Mouse (Mus musculus): Measurements from ENCODE around the gene Nrp1. TPM values are rescaled to one million over a fixed set of nuclear protein-coding genes. Genes with fewer than 3 reads are reported as not detected.

Nrp1 gene
- polyA plus RNA-seq, 1 experiment from 2014 or later = 140 TPM

GRCm38 (mm10) chr8:128356170-128356569 is 2.2 kb upstream of the Nrp1 start:
- no peak for ATAC-seq (replicated peaks; ENCODE audit: low FRiP score)
- no peak overlapping the region for H3K9ac ChIP-seq
- H3K27ac ChIP-seq = no peak overlapping the region

GRCm38 (mm10) chr8:128356796-128357539 is 1.4 kb upstream of the Nrp1 start:
- ATAC-seq (replicated peaks; ENCODE audit: low FRiP score) = peak; percentile 86

More at GRCm38 (mm10) chr8:128356170-128356569, 2.2 kb upstream of the Nrp1 start:
- Histone ChIP-seq H3K4me1 (peaks cover 26% of the 10 kb centered on the region), H3K4me3 (replicated peaks) (0 out of 2 replicates have a peak overlapping the region, but pooled peaks have one; percentile 95), H3K27me3 (no peaks in the 10 kb centered on the region), H3K4me2 (peak overlapping the region; percentile 92), H3K9me3 (replicated peaks) (no peaks in the 10 kb centered on the region), H3K36me3 (no peaks in the 10 kb centered on the region)
- 52% methylated on average over 5 of the region's 5 CpGs for WGBS

GRCm38 (mm10) chr8:128357540-128358405 is 631 bp upstream of the Nrp1 start:
- peak; percentile 33; the same call in 1 of the 2 replicates for ATAC-seq (replicated peaks; ENCODE audit: low FRiP score)
- WGBS = under 1% methylated on average over 29 of the region's 29 CpGs
- Histone ChIP-seq H3K4me2 (peak overlapping the region; percentile 92), H3K4me1 (peaks cover 39% of the 10 kb centered on the region), H3K9me3 (replicated peaks) (no peaks in the 10 kb centered on the region), H3K27me3 (no peaks in the 10 kb centered on the region), H3K9ac (peak overlapping the region; percentile 93), H3K36me3 (no peaks in the 10 kb centered on the region), H3K27ac (peak overlapping the region; percentile 98), H3K4me3 (replicated peaks) (peak overlapping the region; percentile 95)

More at GRCm38 (mm10) chr8:128356796-128357539, 1.4 kb upstream of the Nrp1 start:
- H3K27ac ChIP-seq = peak overlapping the region; percentile 98
- H3K4me1 ChIP-seq = peaks cover 31% of the 10 kb centered on the region
- H3K36me3 ChIP-seq = no peaks in the 10 kb centered on the region
- H3K9me3 ChIP-seq (replicated peaks) = no peaks in the 10 kb centered on the region
- peak overlapping the region; percentile 93 for H3K9ac ChIP-seq
- H3K4me3 ChIP-seq (replicated peaks) = peak overlapping the region; percentile 95
- H3K4me2 ChIP-seq = peak overlapping the region; percentile 92
- 3% methylated on average over 36 of the region's 49 CpGs for WGBS
- H3K27me3 ChIP-seq = no peaks in the 10 kb centered on the region

GRCm38 (mm10) chr8:128358756-128359520 is 534 bp downstream of the Nrp1 start:
- H3K27me3 ChIP-seq = no peaks in the 10 kb centered on the region
- H3K9me3 ChIP-seq (replicated peaks) = no peaks in the 10 kb centered on the region
- peak overlapping the region; percentile 92 for H3K4me2 ChIP-seq
- H3K4me1 ChIP-seq = peaks cover 50% of the 10 kb centered on the region
- ATAC-seq (replicated peaks; ENCODE audit: low FRiP score) = peak; percentile 37
- 0 out of 2 replicates have a peak, but pooled peaks cover 5% of the 10 kb centered on the region for H3K36me3 ChIP-seq
- H3K27ac ChIP-seq = peak overlapping the region; percentile 98
- H3K9ac ChIP-seq = peak overlapping the region; percentile 93
- WGBS = under 1% methylated on average over 40 of the region's 41 CpGs
- peak overlapping the region; percentile 95 for H3K4me3 ChIP-seq (replicated peaks)

- no peak for ATAC-seq (replicated peaks; ENCODE audit: low FRiP score)
- Histone ChIP-seq H3K27ac (peak overlapping the region; percentile 98), H3K4me3 (replicated peaks) (peak overlapping the region; percentile 95), H3K36me3 (peaks cover 8% of the 10 kb centered on the region; the same call in 1 of the 2 replicates), H3K4me1 (peaks cover 57% of the 10 kb centered on the region), H3K9me3 (replicated peaks) (no peaks in the 10 kb centered on the region), H3K27me3 (no peaks in the 10 kb centered on the region), H3K4me2 (peak overlapping the region; percentile 92), H3K9ac (peak overlapping the region; percentile 93)
- under 1% methylated on average over 40 of the region's 40 CpGs for WGBS
These were observed 1.3 kb downstream of the Nrp1 start for GRCm38 (mm10) chr8:128359521-128360318.

GRCm38 (mm10) chr8:128361343-128361870 is 3.0 kb downstream of the Nrp1 start:
- peak; percentile 9; the same call in 1 of the 2 replicates for ATAC-seq (replicated peaks; ENCODE audit: low FRiP score)
- Histone ChIP-seq H3K27me3 (no peaks in the 10 kb centered on the region), H3K9ac (peak overlapping the region; percentile 93), H3K4me1 (peaks cover 68% of the 10 kb centered on the region), H3K4me2 (peak overlapping the region; percentile 92), H3K36me3 (peaks cover 17% of the 10 kb centered on the region; the same call in 1 of the 2 replicates), H3K27ac (peak overlapping the region; percentile 98), H3K4me3 (replicated peaks) (peak overlapping the region; percentile 95), H3K9me3 (replicated peaks) (no peaks in the 10 kb centered on the region)
- WGBS = 12% methylated on average over 5 of the region's 5 CpGs

GRCm38 (mm10) chr8:128362940-128363595 is 4.7 kb downstream of the Nrp1 start:
- Histone ChIP-seq H3K27me3 (no peaks in the 10 kb centered on the region), H3K9ac (peak overlapping the region; percentile 31; the same call in 1 of the 2 replicates), H3K4me3 (replicated peaks) (peak overlapping the region; percentile 95), H3K36me3 (peaks cover 17% of the 10 kb centered on the region), H3K27ac (peak overlapping the region; percentile 69), H3K4me1 (peaks cover 67% of the 10 kb centered on the region), H3K4me2 (peak overlapping the region; percentile 92), H3K9me3 (replicated peaks) (no peaks in the 10 kb centered on the region)
- 6% methylated on average over 11 of the region's 11 CpGs for WGBS
- ATAC-seq (replicated peaks; ENCODE audit: low FRiP score) = no peak

GRCm38 (mm10) chr8:128370496-128370895 is 12.1 kb downstream of the Nrp1 start:
- H3K9ac ChIP-seq = no peak overlapping the region
- H3K27me3 ChIP-seq = no peaks in the 10 kb centered on the region
- no peak overlapping the region for H3K27ac ChIP-seq
- H3K4me2 ChIP-seq = no peak overlapping the region
- H3K9me3 ChIP-seq (replicated peaks) = no peaks in the 10 kb centered on the region
- 45% methylated on average over 4 of the region's 4 CpGs for WGBS
- ATAC-seq (replicated peaks; ENCODE audit: low FRiP score) = 0 out of 2 replicates have a peak, but pooled peaks have one; percentile 22
- H3K4me3 ChIP-seq (replicated peaks) = no peak overlapping the region
- H3K36me3 ChIP-seq = peaks cover 55% of the 10 kb centered on the region
- peaks cover 45% of the 10 kb centered on the region for H3K4me1 ChIP-seq

GRCm38 (mm10) chr8:128371026-128371425 is 12.6 kb downstream of the Nrp1 start:
- no peak overlapping the region for H3K4me2 ChIP-seq
- 79% methylated on average over 6 of the region's 6 CpGs for WGBS
- H3K27me3 ChIP-seq = no peaks in the 10 kb centered on the region
- no peak overlapping the region for H3K27ac ChIP-seq
- H3K9ac ChIP-seq = no peak overlapping the region
- no peak for ATAC-seq (replicated peaks; ENCODE audit: low FRiP score)
- no peak overlapping the region for H3K4me3 ChIP-seq (replicated peaks)
- peaks cover 40% of the 10 kb centered on the region for H3K4me1 ChIP-seq
- H3K9me3 ChIP-seq (replicated peaks) = no peaks in the 10 kb centered on the region
- peaks cover 50% of the 10 kb centered on the region for H3K36me3 ChIP-seq

- no peaks in the 10 kb centered on the region for H3K9me3 ChIP-seq (replicated peaks)
- H3K36me3 ChIP-seq = peaks cover 47% of the 10 kb centered on the region
- WGBS = 80% methylated on average over 3 of the region's 3 CpGs
- no peak overlapping the region for H3K4me3 ChIP-seq (replicated peaks)
- no peaks in the 10 kb centered on the region for H3K27me3 ChIP-seq
- no peak overlapping the region for H3K9ac ChIP-seq
- H3K4me2 ChIP-seq = no peak overlapping the region
- ATAC-seq (replicated peaks; ENCODE audit: low FRiP score) = no peak
- no peak overlapping the region for H3K27ac ChIP-seq
- peaks cover 32% of the 10 kb centered on the region for H3K4me1 ChIP-seq
These were observed 13.4 kb downstream of the Nrp1 start for GRCm38 (mm10) chr8:128371789-128372188.
